Mouse (Mus musculus) CH12.LX (cell line): Measurements from ENCODE around the gene Ace.

Source experiments
- CTCF ChIP-seq, 2 experiments: IDR thresholded peaks in 1 of 2; conservative IDR thresholded peaks in 1 of 2; 2 replicates each; pipeline ENCODE4 v1.5.1; 2011 to 2012; ENCODE audit warnings: low read depth in 2 of 2, low read length in 2 of 2, improper control_type of control experiment in 1 of 2, inconsistent platforms in 1 of 2, mild to moderate bottlenecking in 1 of 2, moderate library complexity in 1 of 2
- E2F4 ChIP-seq: IDR thresholded peaks from 2 replicates; pipeline ENCODE4 v1.6.1; 2011; ENCODE audit warnings: low read depth, low read length, improper control_type of control experiment; ENCODE audit not compliant: insufficient replicate concordance
- NELFE ChIP-seq: IDR thresholded peaks from 2 replicates; pipeline ENCODE4 v1.6.1; 2011; ENCODE audit warnings: low read depth, low read length, improper control_type of control experiment
- SMC3 ChIP-seq: IDR thresholded peaks from 2 replicates; pipeline ENCODE4 v1.6.1; 2011; ENCODE audit warnings: low read depth, low read length, improper control_type of control experiment

- no peak for TF ChIP-seq CTCF (conservative IDR thresholded peaks at IDR 0.05 in 1 of 2, IDR thresholded peaks at IDR 0.05 in 1 of 2; ENCODE audit: low read depth in 2 of 2, low read length in 2 of 2)
- no peak for TF ChIP-seq SMC3
- TF ChIP-seq E2F4 = no peak
- no peak for TF ChIP-seq NELFE
These were observed 47.5 kb upstream of the Ace start for GRCm38 (mm10) chr11:105920098-105920785.
